Mouse (Mus musculus) ES-Bruce4 (cell line): ENCODE measurements around the gene Ttc9. TPM values are rescaled to one million over a fixed set of nuclear protein-coding genes. Genes with fewer than 3 reads are reported as not detected.

Experiments used
- H3K27ac ChIP-seq: 2 replicates; pipeline ENCODE4 v1.5.1; 2012; ENCODE audit warnings: low read length, inconsistent platforms; ENCODE audit not compliant: insufficient read depth
- H3K27me3 ChIP-seq: 2 replicates; pipeline ENCODE4 v1.6.1; 2012; ENCODE audit warnings: mild to moderate bottlenecking, low read length, inconsistent platforms; ENCODE audit not compliant: control insufficient read depth, poor library complexity, insufficient read depth, severe bottlenecking
- H3K36me3 ChIP-seq: 2 replicates; pipeline ENCODE4 v1.6.1; 2012; ENCODE audit warnings: inconsistent platforms, mild to moderate bottlenecking, low read length, moderate library complexity; ENCODE audit not compliant: control insufficient read depth, poor library complexity, insufficient read depth, severe bottlenecking
- H3K4me1 ChIP-seq: one replicate; pipeline ENCODE4 v1.8.1; 2011; ENCODE audit warnings: low read length; ENCODE audit not compliant: control insufficient read depth, insufficient read depth
- H3K4me3 ChIP-seq: 2 replicates; pipeline ENCODE4 v1.5.1; 2011; ENCODE audit warnings: low read depth, mild to moderate bottlenecking, low read length
- H3K9ac ChIP-seq: 2 replicates; pipeline ENCODE4 v1.6.1; 2012; ENCODE audit warnings: low read depth, mild to moderate bottlenecking, inconsistent platforms; ENCODE audit not compliant: poor library complexity, severe bottlenecking
- H3K9me3 ChIP-seq: replicated peaks from 2 replicates; pipeline ENCODE4 v1.6.1; 2012; ENCODE audit warnings: mild to moderate bottlenecking, low read length, inconsistent platforms; ENCODE audit not compliant: control insufficient read depth, poor library complexity, insufficient read depth, severe bottlenecking
- CTCF ChIP-seq: IDR thresholded peaks from one replicate; pipeline ENCODE4 v1.8.1; 2011; ENCODE audit warnings: low read depth, low read length
- EP300 ChIP-seq: IDR thresholded peaks from 2 replicates; pipeline ENCODE4 v1.6.1; 2011; ENCODE audit warnings: low read depth, low read length; ENCODE audit not compliant: insufficient read depth
- POLR2A ChIP-seq: IDR thresholded peaks from one replicate; pipeline ENCODE4 v1.8.1; 2011; ENCODE audit warnings: low read length; ENCODE audit not compliant: insufficient read depth
- polyA plus RNA-seq: library from polyadenylated mRNA; stranded (reverse); fragments of >200 nt; gene quantifications from 2 replicates; pipeline ENCODE4 v1.2.4, GENCODE M21; 2011; ENCODE audit warnings: low read depth; ENCODE audit not compliant: missing spikeins, insufficient read depth, insufficient read length

Ttc9 gene
- polyA plus RNA-seq, 1 experiment, result 2.4 TPM

DNA sequence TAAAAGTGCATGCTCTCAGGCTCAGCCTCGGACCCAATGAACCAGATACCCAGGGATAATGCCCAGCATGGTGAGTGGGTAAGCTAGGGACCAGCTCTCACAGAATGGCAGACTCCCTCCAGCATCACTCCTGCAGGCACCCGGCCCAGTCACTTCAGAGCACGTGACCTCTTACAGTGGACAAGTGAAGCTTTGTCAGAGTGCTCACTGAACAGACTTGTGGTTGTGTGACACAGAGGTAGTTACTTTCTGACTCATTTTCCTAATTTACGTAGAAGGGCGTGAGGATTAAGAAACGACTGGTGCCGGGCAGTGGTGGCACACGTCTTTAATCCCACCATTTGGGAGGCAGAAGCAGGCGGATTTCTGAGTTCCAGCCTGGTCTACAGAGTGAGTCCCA lies 37.4 kb downstream of the Ttc9 start:
- H3K4me3 ChIP-seq, result no peak overlapping the region
- H3K36me3 ChIP-seq, result no peaks in the 10 kb centered on the region
- H3K27ac ChIP-seq, result no peak overlapping the region
- TF ChIP-seq POLR2A (no peak), CTCF (no peak), EP300 (no peak)
- H3K9ac ChIP-seq, result no peak overlapping the region
- H3K9me3 ChIP-seq, result no peaks in the 10 kb centered on the region
- H3K27me3 ChIP-seq, result no peaks in the 10 kb centered on the region
- H3K4me1 ChIP-seq, result peaks cover 2% of the 10 kb centered on the region

- H3K9ac ChIP-seq, result no peak overlapping the region
- no peaks in the 10 kb centered on the region for H3K27me3 ChIP-seq
- TF ChIP-seq CTCF (no peak), POLR2A (no peak), EP300 (no peak)
- no peaks in the 10 kb centered on the region for H3K4me1 ChIP-seq
- no peaks in the 10 kb centered on the region for H3K36me3 ChIP-seq
- H3K9me3 ChIP-seq, result no peaks in the 10 kb centered on the region
- H3K4me3 ChIP-seq, result no peak overlapping the region
- no peak overlapping the region for H3K27ac ChIP-seq
Observed at GRCm38 (mm10) chr12:81675557-81675956, 44.5 kb downstream of the Ttc9 start.

GRCm38 (mm10) chr12:81679807-81680529 lies 48.9 kb downstream of the Ttc9 start:
- Histone ChIP-seq H3K4me1 (peaks cover 2% of the 10 kb centered on the region), H3K36me3 (no peaks in the 10 kb centered on the region), H3K27me3 (no peaks in the 10 kb centered on the region), H3K9ac (no peak overlapping the region), H3K27ac (no peak overlapping the region), H3K9me3 (no peaks in the 10 kb centered on the region), H3K4me3 (no peak overlapping the region)
- TF ChIP-seq CTCF, result no peak
- no peak for TF ChIP-seq EP300
- TF ChIP-seq POLR2A, result no peak

GRCm38 (mm10) chr12:81683395-81683794 lies 52.3 kb downstream of the Ttc9 start:
- Histone ChIP-seq H3K36me3 (no peaks in the 10 kb centered on the region), H3K27me3 (no peaks in the 10 kb centered on the region), H3K9me3 (no peaks in the 10 kb centered on the region), H3K4me1 (peaks cover 2% of the 10 kb centered on the region), H3K4me3 (no peak overlapping the region), H3K9ac (peak overlapping the region; percentile 5; the same call in 1 of the 2 replicates), H3K27ac (0 out of 2 replicates have a peak overlapping the region, but pooled peaks have one; percentile 35)
- TF ChIP-seq EP300, result peak; percentile 44; the same call in 1 of the 2 replicates
- no peak for TF ChIP-seq POLR2A
- no peak for TF ChIP-seq CTCF

DNA sequence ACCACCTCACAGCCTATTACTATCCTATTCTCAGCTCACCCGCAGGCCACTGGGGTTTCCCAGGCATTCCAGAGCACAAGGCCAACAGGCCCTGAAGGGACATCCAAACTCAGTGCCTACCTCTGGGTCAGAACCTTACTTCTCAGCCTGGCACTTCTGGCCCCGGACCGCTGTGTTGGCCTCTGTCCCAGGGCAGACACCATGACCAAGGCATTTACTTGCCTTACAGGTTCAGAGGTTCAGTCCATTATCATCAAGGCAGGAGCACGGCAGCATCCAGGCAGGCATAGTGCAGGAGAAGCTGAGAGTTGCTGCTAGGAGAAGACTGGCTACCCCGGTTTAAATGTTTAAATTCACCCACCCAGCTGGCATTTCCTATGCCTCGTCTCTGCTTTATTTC lies 53.0 kb downstream of the Ttc9 start:
- Histone ChIP-seq H3K27ac (no peak overlapping the region), H3K27me3 (no peaks in the 10 kb centered on the region), H3K4me1 (peaks cover 2% of the 10 kb centered on the region)

DNA sequence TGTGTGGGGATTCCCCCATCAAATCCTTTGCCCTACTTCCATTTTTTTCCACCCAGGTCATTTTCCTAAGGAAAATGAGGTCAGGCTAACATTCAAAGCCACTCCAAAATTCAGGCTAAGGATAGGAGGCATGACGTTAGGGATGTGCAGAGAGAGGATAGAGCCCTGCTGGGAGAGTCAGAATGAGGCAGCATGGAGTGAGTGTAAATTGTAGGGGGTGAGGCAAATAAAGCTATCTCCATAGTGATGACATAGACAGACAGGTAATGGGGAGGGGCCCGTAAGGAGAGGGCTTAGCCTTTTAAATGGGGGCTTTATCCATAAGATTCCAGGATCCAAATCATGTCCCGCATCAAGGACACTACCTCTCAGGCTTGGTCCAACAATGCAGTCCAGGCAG lies 54.9 kb downstream of the Ttc9 start:
- Histone ChIP-seq H3K27me3 (no peaks in the 10 kb centered on the region), H3K4me3 (no peak overlapping the region), H3K36me3 (no peaks in the 10 kb centered on the region), H3K4me1 (peaks cover 2% of the 10 kb centered on the region), H3K9ac (no peak overlapping the region), H3K27ac (no peak overlapping the region), H3K9me3 (no peaks in the 10 kb centered on the region)
- TF ChIP-seq POLR2A (no peak), EP300 (no peak), CTCF (no peak)

More for the DNA sequence above, 53.0 kb downstream of the Ttc9 start:
- Histone ChIP-seq H3K36me3 (no peaks in the 10 kb centered on the region), H3K4me3 (peak overlapping the region; percentile 22), H3K9ac (0 out of 2 replicates have a peak overlapping the region, but pooled peaks have one; percentile 5), H3K9me3 (no peaks in the 10 kb centered on the region)
- TF ChIP-seq EP300, result no peak
- TF ChIP-seq POLR2A, result no peak
- no peak for TF ChIP-seq CTCF
